Comparison of ENCODE assay signal across 1 mouse cellular context in genomic region chr11:84413111-84413510, GRCm38 (mm10).
TF ChIP-seq lines count a peak whose summit lies in the region.

No protein-coding gene starts in this region.

TF ChIP-seq in MEL, 35 proteins besides CTCF, POLR2A, EP300 and RAD21 (continued from another document):
- TF ChIP-seq ELF1 (IDR thresholded peaks at IDR 0.05; ENCODE audit: low read depth, low read length) (no peak; the same call in 1 of the 2 replicates), ETS1 (IDR thresholded peaks at IDR 0.05; ENCODE audit: low read depth, low read length) (peak; percentile 78; the same call in 1 of the 2 replicates), TCF12 (IDR thresholded peaks at IDR 0.05; ENCODE audit: low read depth, low read length) (peak; percentile 97), MYC (IDR thresholded peaks at IDR 0.05; ENCODE audit: low read depth, low read length) (no peak; the same call in 1 of the 2 replicates), MAFK (IDR thresholded peaks at IDR 0.05; ENCODE audit: borderline replicate concordance, low read depth, low read length) (no peak), POLR2AphosphoS2 (IDR thresholded peaks at IDR 0.05; ENCODE audit: low read length) (no peak), MXI1 (IDR thresholded peaks at IDR 0.05; ENCODE audit: low read depth, low read length) (peak; percentile 61), ZNF384 (IDR thresholded peaks at IDR 0.05; ENCODE audit: low read depth, low read length) (no peak)
